In the genomic region with DNA sequence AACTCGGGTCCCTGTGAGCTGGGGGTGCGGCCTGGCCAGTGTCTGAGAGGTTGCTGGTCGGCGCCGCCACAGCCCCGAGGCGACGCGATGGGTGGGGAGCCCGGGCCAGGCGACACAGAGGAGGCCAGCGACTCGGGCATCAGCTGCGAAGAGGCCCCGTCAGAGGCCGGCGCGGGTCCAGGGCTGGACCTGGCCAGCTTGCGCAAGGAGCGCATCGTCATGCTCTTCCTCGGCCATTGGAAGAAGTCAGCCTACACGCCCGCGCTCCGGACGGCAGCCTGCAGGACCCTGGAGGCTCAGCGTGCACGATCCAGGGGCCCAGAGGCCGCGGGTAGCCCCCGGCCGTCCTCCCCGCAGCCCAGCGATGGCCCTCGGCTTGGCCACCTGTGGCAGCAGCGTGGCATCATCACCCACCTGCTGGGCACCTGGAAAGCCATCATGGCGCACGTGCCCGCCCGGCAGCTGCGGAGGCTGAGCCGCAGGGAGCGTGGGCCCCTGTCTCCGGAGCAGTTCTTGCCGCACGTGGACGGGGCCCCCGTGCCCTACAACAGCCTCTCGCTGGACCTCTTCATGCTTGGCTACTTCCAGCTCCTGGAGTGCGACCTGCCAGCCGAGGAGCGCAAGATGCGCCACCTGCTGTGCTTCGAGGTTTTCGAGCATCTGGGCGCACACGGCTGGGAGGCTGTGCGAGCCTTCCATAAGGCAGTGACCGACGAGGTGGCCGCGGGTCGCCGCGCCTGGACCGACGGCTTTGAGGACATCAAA, we compare ENCODE assay signal across 8 mouse cellular contexts. TPM values are rescaled to one million over a fixed set of nuclear protein-coding genes. Genes with fewer than 3 reads are reported as not detected.
A peak's percentile ranks its signal among the peaks of the same experiment; 100 is the strongest.
DNase-seq lines count a peak whose midpoint lies in the region; ATAC-seq lines count a peak whose summit lies in the region.

No protein-coding gene starts in this region.

- WGBS in midbrain, embryonic 11.5 days: 3% methylated on average over 68 of the region's 68 CpGs

- peaks cover 36% of the 10 kb centered on the region for H3K27me3 ChIP-seq in midbrain, embryonic 11.5 days (ENCODE audit: control insufficient read depth, insufficient read depth, low read length)

- H3K4me3 ChIP-seq in midbrain, embryonic 11.5 days (ENCODE audit: low read depth, low read length): peak overlapping the region; percentile 23

- H3K4me1 ChIP-seq in midbrain, embryonic 11.5 days (ENCODE audit: control insufficient read depth, insufficient read depth, low read length): peaks cover 5% of the 10 kb centered on the region

- no peak overlapping the region for H3K27ac ChIP-seq in midbrain, embryonic 11.5 days (ENCODE audit: low read depth, low read length)

- no peak overlapping the region for H3K9ac ChIP-seq in midbrain, embryonic 11.5 days (ENCODE audit: low read length)

- no peaks in the 10 kb centered on the region for H3K36me3 ChIP-seq in midbrain, embryonic 11.5 days (ENCODE audit: control insufficient read depth, insufficient read depth, low read length)

- no peaks in the 10 kb centered on the region for H3K9me3 ChIP-seq in midbrain, embryonic 11.5 days (ENCODE audit: control insufficient read depth, low read length)

- DNase-seq in adrenal gland, postnatal 36 days: peak; percentile 32 to 39
- DNase-seq in adrenal gland, adult (ENCODE audit: inconsistent age in 2 of 2, low spot score in 1 of 2): no peak
- peak; percentile 20 for DNase-seq in urinary bladder, postnatal 14 days (ENCODE audit: low spot score)
- no peak for DNase-seq in urinary bladder, postnatal 4 days (ENCODE audit: low spot score in 2 of 2)
- DNase-seq in kidney, adult 18-20 months: peak; percentile 61
- DNase-seq in midbrain, embryonic 11.5 days (ENCODE audit: low spot score, missing footprints): peak; percentile 90
- DNase-seq in layer of hippocampus, adult 8-10 months (ENCODE audit: low spot score in 2 of 2): no peak

- ATAC-seq in midbrain, embryonic 11.5 days (ENCODE audit: low FRiP score): peak; percentile 34; the same call in 1 of the 2 replicates
- ATAC-seq in megakaryocyte-erythroid progenitor cell, adult 5-6 weeks (replicated peaks; ENCODE audit: low FRiP score, low TSS enrichment, poor library complexity, severe bottlenecking): no peak

- H3K4me2 ChIP-seq in midbrain, embryonic 11.5 days: peak overlapping the region; percentile 39

RNA-seq across cellular contexts. Expression of a gene that starts 5.7 kb away (rescaled TPM):
- total RNA-seq in adrenal gland, postnatal 36 days (2021): under 1 TPM; 0.89 to 0.96 TPM
- polyA plus RNA-seq in midbrain, embryonic 11.5 days (2014; fragmentation: Nextera tagmentation; extraction: Ambion mirVana): 0.10 and 0.26 TPM in 2 replicates
- total RNA-seq in layer of hippocampus, adult 8-10 months (2022): not detected
- total RNA-seq in megakaryocyte-erythroid progenitor cell, adult 5-6 weeks (2014; fragmentation: Nextera tagmentation): 0.20 TPM in 1 of 2 replicates, not detected in the other
- total RNA-seq in megakaryocyte-erythroid progenitor cell, adult 5-6 weeks (2017): not detected in 2 replicates

RNA-seq across cellular contexts. Expression of a gene that starts 21.1 kb away (rescaled TPM):
- total RNA-seq in adrenal gland, postnatal 36 days (2021): 10 to 100 TPM in 1 of 2 experiments, 1 to 10 TPM in 1; 3.8 to 42.2 TPM
- polyA plus RNA-seq in midbrain, embryonic 11.5 days (2014; fragmentation: Nextera tagmentation; extraction: Ambion mirVana): 0.52 and 0.73 TPM in 2 replicates
- total RNA-seq in layer of hippocampus, adult 8-10 months (2022): not detected
- 2.0 and 2.3 TPM in 2 replicates for total RNA-seq in megakaryocyte-erythroid progenitor cell, adult 5-6 weeks (2014; fragmentation: Nextera tagmentation)
- 0.04 and 0.42 TPM in 2 replicates for total RNA-seq in megakaryocyte-erythroid progenitor cell, adult 5-6 weeks (2017)

RNA-seq across cellular contexts. Expression of a gene that starts 23.2 kb away (rescaled TPM):
- under 1 TPM; 0.07 to 0.10 TPM for total RNA-seq in adrenal gland, postnatal 36 days (2021)
- 0.08 and 0.11 TPM in 2 replicates for polyA plus RNA-seq in midbrain, embryonic 11.5 days (2014; fragmentation: Nextera tagmentation; extraction: Ambion mirVana)
- under 1 TPM in 1 of 4 experiments, not detected in 3; 0.16 TPM for total RNA-seq in layer of hippocampus, adult 8-10 months (2022)
- total RNA-seq in megakaryocyte-erythroid progenitor cell, adult 5-6 weeks (2014; fragmentation: Nextera tagmentation): 0.26 and 0.37 TPM in 2 replicates
- total RNA-seq in megakaryocyte-erythroid progenitor cell, adult 5-6 weeks (2017): 0.15 TPM in 1 of 2 replicates, not detected in the other

RNA-seq across cellular contexts. Expression of a gene that starts 47.0 kb away (rescaled TPM):
- total RNA-seq in adrenal gland, postnatal 36 days (2021): 10 to 100 TPM; 21.2 to 23.6 TPM
- polyA plus RNA-seq in midbrain, embryonic 11.5 days (2014; fragmentation: Nextera tagmentation; extraction: Ambion mirVana): 10.1 and 11.0 TPM in 2 replicates
- total RNA-seq in layer of hippocampus, adult 8-10 months (2022): 10 to 100 TPM; 21.8 to 24.6 (median 22.2) TPM
- total RNA-seq in megakaryocyte-erythroid progenitor cell, adult 5-6 weeks (2014; fragmentation: Nextera tagmentation): 64.1 and 65.3 TPM in 2 replicates
- 31.7 and 40.4 TPM in 2 replicates for total RNA-seq in megakaryocyte-erythroid progenitor cell, adult 5-6 weeks (2017)

RNA-seq across cellular contexts. Expression of a gene that starts 53.5 kb away (rescaled TPM):
- total RNA-seq in adrenal gland, postnatal 36 days (2021): 100 to 1,000 TPM in 1 of 2 experiments, 10 to 100 TPM in 1; 97.0 to 132 TPM
- 163 and 169 TPM in 2 replicates for polyA plus RNA-seq in midbrain, embryonic 11.5 days (2014; fragmentation: Nextera tagmentation; extraction: Ambion mirVana)
- 10 to 100 TPM; 58.7 to 73.1 (median 64.3) TPM for total RNA-seq in layer of hippocampus, adult 8-10 months (2022)
- 137 and 199 TPM in 2 replicates for total RNA-seq in megakaryocyte-erythroid progenitor cell, adult 5-6 weeks (2014; fragmentation: Nextera tagmentation)
- 163 and 170 TPM in 2 replicates for total RNA-seq in megakaryocyte-erythroid progenitor cell, adult 5-6 weeks (2017)

Comparison
In these comparisons a context has a peak if more than half of its experiments do, and no peak if none do; other contexts are left out.
1. DNase-seq: peak in adrenal gland, postnatal 36 days (2 of 2), urinary bladder, postnatal 14 days (single experiment), kidney, adult 18-20 months (single experiment) and midbrain, embryonic 11.5 days (single experiment); none in adrenal gland, adult (0 of 2), urinary bladder, postnatal 4 days (0 of 2) and layer of hippocampus, adult 8-10 months (0 of 2).